Mouse (Mus musculus): ENCODE results near the gene Gm19684. TPM values are rescaled to one million over a fixed set of nuclear protein-coding genes. Genes with fewer than 3 reads are reported as not detected.
"Not testable (repeated sequence)": the region's sequence is repeated elsewhere in the genome, so short reads cannot be mapped to it uniquely, and the experiment has no call there.

The Gm19684 gene
- not detected in 2 replicates for polyA plus RNA-seq (2012; ENCODE audit: insufficient read depth, insufficient read length, low replicate concordance, missing spikeins)

DNA sequence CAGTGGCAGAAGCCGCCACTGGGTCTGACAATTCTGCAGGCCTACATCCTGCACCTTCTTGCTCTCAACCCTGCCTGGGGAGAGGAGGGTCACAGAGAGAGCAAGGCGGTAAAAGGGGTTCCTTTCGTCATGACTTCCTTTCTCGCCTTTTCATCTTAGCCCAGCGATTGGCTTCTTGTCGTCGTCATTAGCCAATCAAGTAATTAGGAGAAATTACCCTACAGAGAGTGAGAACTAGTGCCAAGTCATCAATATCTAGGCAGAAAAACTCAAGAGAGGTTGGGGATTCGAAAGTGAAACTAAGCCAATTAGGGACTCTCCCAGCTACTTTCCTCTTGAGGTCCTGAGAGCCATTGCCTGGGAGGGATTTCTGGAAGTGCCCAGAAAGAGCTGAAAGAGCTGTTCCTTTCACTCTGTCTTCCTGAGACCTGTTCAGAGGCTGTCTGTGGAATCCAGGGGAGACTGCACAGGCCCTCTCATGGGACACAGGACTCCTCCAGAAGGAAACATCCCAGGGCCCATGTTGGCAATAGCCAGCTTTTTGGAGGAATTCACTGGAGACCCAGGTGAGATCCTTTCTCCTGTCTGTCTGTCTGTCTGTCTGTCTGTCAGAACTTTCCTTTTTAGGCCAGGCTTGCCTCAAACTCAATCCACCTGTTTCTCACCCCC is at the start of gene Gm19684:
TSS of gene Gm19684 (plus strand) at position 327 of the 669 bp plus-strand sequence.
- H3K4me3 ChIP-seq (ENCODE audit: insufficient read depth, low read depth, low read length) = peak within 1 kb of the TSS; percentile 42
- H3K4me1 ChIP-seq (ENCODE audit: control insufficient read depth, insufficient read depth, low read length) = peaks cover 14% of the 10 kb centered on the region; the same call in 1 of the 2 replicates
- H3K27ac ChIP-seq (ENCODE audit: insufficient read depth, low read depth, low read length) = peak within 1 kb of the TSS; percentile 45; the same call in 1 of the 2 replicates
- WGBS = 4% methylated on average over 8 of the region's 8 CpGs

DNA sequence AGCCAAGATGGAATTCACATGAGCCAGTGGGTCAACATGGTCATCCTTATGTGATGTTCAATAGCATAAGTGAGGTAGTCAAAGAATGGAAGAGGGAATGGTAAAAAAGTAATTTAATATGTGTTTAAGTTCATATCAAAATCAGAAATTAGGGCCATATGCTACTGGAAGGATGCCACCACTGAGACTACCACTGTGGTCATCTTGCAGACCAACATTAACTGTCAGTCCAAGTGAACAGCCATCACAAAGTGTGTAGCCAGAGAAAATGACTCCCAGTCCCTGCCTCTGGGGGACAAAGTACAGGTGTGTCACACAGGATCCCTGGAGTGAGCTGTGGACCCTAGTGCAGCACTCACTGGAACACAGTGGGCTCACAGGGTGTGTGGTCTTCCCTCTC is 39.6 kb upstream of the Gm19684 start:
- H3K4me1 ChIP-seq (ENCODE audit: control insufficient read depth, insufficient read depth, low read length) = peaks cover 11% of the 10 kb centered on the region
- not testable (repeated sequence) for H3K4me3 ChIP-seq (ENCODE audit: insufficient read depth, low read depth, low read length); H3K27ac ChIP-seq (ENCODE audit: insufficient read depth, low read depth, low read length)

DNA sequence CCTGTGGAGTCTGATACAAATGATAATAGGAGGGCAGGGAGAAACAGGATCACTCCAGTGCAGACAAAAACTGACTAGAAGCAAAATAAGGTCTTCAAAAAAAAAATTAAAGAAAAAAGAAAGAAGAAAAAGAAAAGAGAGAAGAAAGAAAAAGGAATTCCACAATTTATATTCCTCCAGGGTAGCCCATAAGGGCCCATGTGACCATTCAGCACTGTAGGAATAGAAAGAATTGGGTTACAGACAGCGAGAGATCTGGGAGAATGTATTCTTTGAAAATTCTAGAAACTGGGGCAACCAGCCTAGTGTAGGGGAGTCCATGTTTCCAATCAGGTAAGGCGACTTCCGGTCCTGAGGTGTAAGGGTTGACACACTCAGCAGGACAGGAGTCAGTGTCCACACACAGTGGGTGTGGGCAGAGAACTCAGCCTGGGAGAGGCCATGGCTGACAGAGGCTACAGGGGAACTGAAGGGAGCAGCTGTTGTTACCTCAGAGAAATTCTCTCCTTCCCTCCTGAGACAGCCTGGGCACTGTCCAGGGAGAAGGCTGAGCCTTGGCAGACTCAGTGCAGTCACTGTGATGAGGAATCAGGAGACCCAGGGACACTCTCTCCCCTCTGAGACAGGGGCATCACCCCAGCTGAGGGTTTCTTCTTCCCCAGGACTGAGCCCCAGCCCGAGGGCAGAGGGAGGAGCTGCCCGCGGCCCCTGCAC is 38.8 kb upstream of the Gm19684 start:
- peaks cover 11% of the 10 kb centered on the region for H3K4me1 ChIP-seq (ENCODE audit: control insufficient read depth, insufficient read depth, low read length)
- 36% methylated on average over 6 of the region's 6 CpGs for WGBS

DNA sequence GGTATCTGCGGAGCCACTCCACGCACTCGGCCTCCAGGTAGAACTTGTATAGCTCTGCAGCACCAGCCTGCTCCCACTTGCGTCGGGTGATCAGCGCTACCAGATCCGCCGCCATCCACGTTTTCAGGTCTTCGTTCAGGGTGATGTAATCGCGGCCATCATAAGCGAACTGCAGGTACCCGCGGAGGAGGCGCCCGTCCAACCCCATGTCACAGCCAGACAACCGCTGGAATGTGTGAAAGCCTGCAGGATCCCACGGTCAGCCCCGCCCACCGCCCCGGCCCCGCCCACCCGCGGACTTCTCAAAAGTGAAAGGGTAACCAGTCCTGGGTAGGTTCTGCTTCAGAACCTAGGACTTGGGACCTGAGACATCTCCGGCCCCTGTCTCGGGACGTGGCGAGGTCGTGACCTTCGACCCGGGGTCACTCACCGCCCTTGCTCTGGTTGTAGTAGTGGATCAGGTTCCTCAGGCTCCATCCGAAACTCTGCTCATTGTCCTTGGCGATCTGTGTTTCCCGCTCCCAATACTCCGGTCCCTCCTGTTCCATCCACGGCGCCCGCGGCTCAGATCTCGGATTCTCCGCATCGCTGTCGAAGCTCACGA is 38.1 kb upstream of the Gm19684 start:
- WGBS = 1% methylated on average over 46 of the region's 46 CpGs
- no peak overlapping the region for H3K27ac ChIP-seq (ENCODE audit: insufficient read depth, low read depth, low read length)
- peak overlapping the region; percentile 50 for H3K4me3 ChIP-seq (ENCODE audit: insufficient read depth, low read depth, low read length)
- TF ChIP-seq POLR2A (IDR thresholded peaks at IDR 0.05; ENCODE audit: insufficient read depth, low read depth, low read length) (no peak), CTCF (IDR thresholded peaks at IDR 0.05; ENCODE audit: insufficient read depth, low read depth, low read length) (no peak)
- peaks cover 11% of the 10 kb centered on the region for H3K4me1 ChIP-seq (ENCODE audit: control insufficient read depth, insufficient read depth, low read length)

More for the DNA sequence above, 38.8 kb upstream of the Gm19684 start:
- not testable (repeated sequence) for H3K27ac ChIP-seq (ENCODE audit: insufficient read depth, low read depth, low read length)
- H3K4me3 ChIP-seq (ENCODE audit: insufficient read depth, low read depth, low read length) = peak overlapping the region; percentile 50

DNA sequence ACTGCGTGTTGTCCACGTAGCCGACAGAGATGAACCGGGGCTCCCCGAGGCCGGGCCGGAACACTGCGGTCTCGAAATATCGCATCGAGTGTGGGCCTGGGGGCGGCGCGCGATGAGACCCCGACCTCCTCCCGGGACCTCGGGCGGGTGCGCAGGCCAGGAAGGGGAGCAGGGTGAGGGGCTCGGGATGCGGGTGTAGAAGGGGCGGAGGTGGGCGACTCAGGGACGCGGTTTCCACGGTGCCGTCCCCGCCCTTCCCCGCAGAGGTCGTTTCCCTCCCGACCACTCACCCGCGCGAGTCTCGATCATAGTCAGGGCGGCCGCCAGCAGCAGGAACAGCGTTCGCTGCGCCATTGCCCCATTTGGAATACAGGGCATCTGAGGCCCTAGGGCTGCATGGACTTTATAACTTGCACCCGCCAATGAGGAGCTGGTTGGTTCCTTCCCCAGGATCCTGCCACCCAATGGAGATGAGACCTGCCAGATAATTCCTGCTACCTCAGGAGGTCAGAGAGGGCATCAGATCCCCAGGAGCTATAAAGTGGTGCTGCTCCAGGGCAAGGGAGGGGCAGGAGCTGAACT is 37.5 kb upstream of the Gm19684 start:
- peaks cover 11% of the 10 kb centered on the region for H3K4me1 ChIP-seq (ENCODE audit: control insufficient read depth, insufficient read depth, low read length)
- TF ChIP-seq CTCF (IDR thresholded peaks at IDR 0.05; ENCODE audit: insufficient read depth, low read depth, low read length) (no peak), POLR2A (IDR thresholded peaks at IDR 0.05; ENCODE audit: insufficient read depth, low read depth, low read length) (no peak)
- H3K27ac ChIP-seq (ENCODE audit: insufficient read depth, low read depth, low read length) = no peak overlapping the region
- WGBS = 3% methylated on average over 42 of the region's 42 CpGs
- peak overlapping the region; percentile 50 for H3K4me3 ChIP-seq (ENCODE audit: insufficient read depth, low read depth, low read length)

DNA sequence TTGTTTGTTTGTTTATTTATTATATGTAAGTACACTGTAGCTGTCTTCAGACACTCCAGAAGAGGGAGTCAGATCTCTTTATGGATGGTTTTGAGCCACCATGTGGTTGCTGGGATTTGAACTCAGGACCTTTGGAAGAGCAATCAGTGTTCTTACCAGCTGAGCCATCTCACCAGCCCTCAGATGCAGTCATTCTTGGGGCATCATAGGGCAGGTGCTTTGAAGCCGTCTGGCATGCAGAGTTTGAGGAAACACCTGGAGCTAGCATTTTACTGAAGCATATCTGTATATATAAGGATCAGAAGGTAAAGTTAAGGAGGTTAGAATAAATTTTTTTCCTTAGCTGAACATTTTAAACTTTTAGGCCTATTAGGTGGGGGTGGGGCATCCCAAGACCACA is 35.5 kb upstream of the Gm19684 start:
- 79% methylated on average over 1 of the region's 1 CpGs for WGBS

DNA sequence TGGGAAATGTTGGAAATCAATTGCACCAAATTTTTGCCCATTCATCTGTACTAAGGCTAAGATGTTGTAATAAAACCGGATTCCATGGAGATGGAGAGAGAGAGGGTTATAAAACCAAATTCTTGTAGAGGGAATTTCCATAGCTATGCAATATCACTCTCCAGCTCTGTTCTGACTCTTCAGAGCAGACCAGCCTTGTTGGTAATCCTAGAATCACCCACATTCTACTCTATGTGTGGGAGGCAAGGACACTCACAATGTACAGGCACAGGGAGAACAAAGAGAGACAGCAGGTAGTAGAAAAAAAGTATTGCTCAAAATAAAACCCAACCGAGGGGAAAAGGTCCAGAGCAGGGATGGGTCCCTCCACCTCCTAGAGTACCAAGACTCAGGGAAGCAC is 29.5 kb upstream of the Gm19684 start:
- not testable (repeated sequence) for H3K4me3 ChIP-seq (ENCODE audit: insufficient read depth, low read depth, low read length); H3K4me1 ChIP-seq (ENCODE audit: control insufficient read depth, insufficient read depth, low read length); H3K27ac ChIP-seq (ENCODE audit: insufficient read depth, low read depth, low read length)
- WGBS = no CpG with 5 or more reads among the region's 2 CpGs

More for the DNA sequence above, 35.5 kb upstream of the Gm19684 start:
- H3K4me3 ChIP-seq (ENCODE audit: insufficient read depth, low read depth, low read length); H3K27ac ChIP-seq (ENCODE audit: insufficient read depth, low read depth, low read length): not testable (repeated sequence)
- H3K4me1 ChIP-seq (ENCODE audit: control insufficient read depth, insufficient read depth, low read length) = peaks cover 11% of the 10 kb centered on the region

DNA sequence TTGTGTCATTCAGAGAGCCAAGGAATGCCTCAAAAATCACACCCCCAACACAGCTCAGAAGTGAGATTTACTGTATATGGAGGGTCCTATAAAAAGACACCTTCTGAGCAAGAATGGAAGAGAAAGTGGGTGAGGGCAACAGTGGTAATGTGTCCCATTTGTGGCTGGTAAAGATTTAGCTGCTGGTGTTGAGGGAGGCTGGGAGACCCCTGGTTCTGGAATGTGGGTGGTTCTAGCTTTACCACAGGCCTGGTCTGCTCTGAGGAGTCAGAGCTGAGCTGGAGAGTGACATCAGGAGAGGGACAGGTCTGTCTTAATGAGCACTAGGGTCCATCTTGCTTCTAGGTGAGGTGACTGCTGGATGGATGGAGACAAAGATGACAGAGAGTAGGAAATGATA is 29.0 kb upstream of the Gm19684 start:
- H3K27ac ChIP-seq (ENCODE audit: insufficient read depth, low read depth, low read length); H3K4me3 ChIP-seq (ENCODE audit: insufficient read depth, low read depth, low read length); H3K4me1 ChIP-seq (ENCODE audit: control insufficient read depth, insufficient read depth, low read length): not testable (repeated sequence)

DNA sequence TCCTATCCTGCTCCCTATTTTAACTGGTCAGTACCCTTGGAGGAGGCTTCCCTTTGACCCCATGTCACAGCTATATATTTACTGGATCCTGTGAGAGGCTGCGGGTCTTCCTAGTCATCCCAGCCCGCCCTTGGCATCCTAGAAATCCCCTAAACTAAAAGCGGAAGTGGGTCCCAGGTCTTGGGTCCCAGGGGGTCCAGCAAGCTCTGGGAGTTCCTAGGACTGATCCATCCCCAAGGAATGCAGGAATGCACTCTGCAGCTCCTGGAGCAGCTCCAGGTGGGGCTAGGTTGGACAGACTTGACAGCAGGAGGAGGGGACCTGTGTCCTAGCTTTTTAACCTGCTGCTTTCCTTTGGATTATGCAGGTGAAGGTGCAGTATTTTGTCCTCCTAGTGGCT is 27.5 kb upstream of the Gm19684 start:
- WGBS = 39% methylated on average over 3 of the region's 3 CpGs
- Histone ChIP-seq H3K4me1 (ENCODE audit: control insufficient read depth, insufficient read depth, low read length) (no peaks in the 10 kb centered on the region), H3K4me3 (ENCODE audit: insufficient read depth, low read depth, low read length) (no peak overlapping the region), H3K27ac (ENCODE audit: insufficient read depth, low read depth, low read length) (no peak overlapping the region)
- TF ChIP-seq POLR2A (IDR thresholded peaks at IDR 0.05; ENCODE audit: insufficient read depth, low read depth, low read length) (no peak), CTCF (IDR thresholded peaks at IDR 0.05; ENCODE audit: insufficient read depth, low read depth, low read length) (no peak)

DNA sequence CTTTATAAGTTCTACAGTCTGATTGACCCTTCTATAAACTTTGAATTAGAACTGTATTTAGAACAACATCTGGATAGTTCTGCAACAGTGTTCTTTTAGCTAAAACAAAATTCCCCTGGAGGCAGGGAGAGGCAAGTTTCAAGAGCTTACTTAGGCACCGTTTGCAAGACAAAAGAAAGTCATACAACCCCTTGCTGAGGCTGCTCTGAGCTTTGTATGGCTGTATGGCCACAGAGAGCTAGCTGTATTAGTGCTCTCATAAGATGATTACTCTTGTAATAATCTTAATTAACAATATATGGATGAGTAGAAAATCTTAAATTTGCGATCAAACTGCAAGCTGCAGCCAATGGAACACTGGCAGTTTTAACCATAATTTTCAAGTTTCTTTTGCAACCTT is 21.9 kb upstream of the Gm19684 start:
- not testable (repeated sequence) for H3K4me3 ChIP-seq (ENCODE audit: insufficient read depth, low read depth, low read length); H3K4me1 ChIP-seq (ENCODE audit: control insufficient read depth, insufficient read depth, low read length); H3K27ac ChIP-seq (ENCODE audit: insufficient read depth, low read depth, low read length)
- WGBS = 42% methylated on average over 2 of the region's 2 CpGs

DNA sequence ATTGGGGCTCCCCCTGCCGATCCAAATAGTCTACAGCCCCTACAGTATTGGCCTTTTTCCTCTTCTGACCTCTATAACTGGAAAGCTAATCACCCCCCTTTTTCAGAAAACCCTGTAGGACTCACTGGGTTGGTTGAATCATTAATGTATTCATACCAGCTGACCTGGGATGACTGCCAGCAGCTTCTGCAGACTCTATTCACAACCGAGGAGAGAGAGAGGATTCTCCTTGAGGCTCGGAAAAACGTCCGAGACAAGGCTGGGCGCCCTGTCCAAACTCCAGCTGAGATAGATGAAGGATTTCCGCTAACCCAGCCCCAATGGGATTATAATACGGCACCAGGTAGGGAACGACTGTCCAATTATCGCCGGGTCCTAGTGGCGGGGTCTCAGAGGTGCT is 19.4 kb upstream of the Gm19684 start:
- not testable (repeated sequence) for H3K4me3 ChIP-seq (ENCODE audit: insufficient read depth, low read depth, low read length); H3K27ac ChIP-seq (ENCODE audit: insufficient read depth, low read depth, low read length); H3K4me1 ChIP-seq (ENCODE audit: control insufficient read depth, insufficient read depth, low read length)
- 57% methylated on average over 12 of the region's 12 CpGs for WGBS

DNA sequence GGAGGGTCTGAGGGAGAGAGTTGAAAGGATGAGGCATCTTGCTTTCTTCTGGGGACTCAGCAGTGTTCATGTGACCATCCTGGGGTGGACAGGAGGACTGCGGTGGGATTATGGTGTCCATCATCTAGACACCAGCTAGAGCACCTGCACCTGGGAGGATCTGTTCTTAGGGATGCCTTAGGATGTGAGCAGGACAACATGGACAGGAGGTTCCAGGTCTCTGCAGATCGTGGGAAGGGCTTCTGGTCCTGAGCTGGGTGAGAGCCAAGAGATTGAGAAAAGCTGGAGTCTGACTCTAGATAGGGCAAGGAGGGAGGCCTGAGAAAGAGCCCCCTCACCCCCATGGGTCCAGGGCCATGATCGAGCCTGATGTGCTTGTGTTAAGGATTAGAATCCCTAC is 11.3 kb upstream of the Gm19684 start:
- H3K27ac ChIP-seq (ENCODE audit: insufficient read depth, low read depth, low read length); H3K4me1 ChIP-seq (ENCODE audit: control insufficient read depth, insufficient read depth, low read length); H3K4me3 ChIP-seq (ENCODE audit: insufficient read depth, low read depth, low read length): not testable (repeated sequence)
- 56% methylated on average over 3 of the region's 3 CpGs for WGBS

Data from olfactory bulb, adult 2 months (tissue).